17 mouse cellular contexts compared by ENCODE assay signal in the genomic region with DNA sequence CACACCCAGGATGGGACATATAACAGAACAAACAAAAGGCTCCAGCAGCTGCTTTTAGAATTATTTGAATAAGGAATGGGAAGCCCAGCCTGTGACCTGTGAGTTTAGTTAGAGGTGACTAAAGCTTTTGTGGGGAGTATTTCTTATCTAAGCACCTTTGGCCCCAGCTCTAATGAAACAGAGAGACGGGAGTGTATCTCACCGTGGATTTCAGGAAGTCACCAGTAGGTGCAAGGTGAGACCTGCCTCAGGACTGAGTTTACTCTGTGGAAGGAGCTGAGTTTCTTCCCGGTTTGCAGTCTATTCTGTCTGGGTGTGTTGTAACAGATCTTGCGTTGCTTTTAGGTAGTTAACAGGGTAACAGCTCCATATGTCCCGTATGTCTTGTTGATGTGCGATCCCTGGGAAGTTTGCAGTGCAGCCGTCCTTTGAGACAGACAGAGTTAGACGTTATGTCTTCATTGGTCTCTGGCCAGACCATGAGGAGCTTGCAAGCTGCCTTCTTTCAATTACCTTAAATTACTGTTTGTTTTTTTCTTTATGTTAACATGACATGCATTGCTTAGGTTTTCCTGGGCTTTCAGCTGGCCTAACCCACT. TPM values are rescaled to one million over a fixed set of nuclear protein-coding genes. Genes with fewer than 3 reads are reported as not detected.
DNase-seq lines count a peak whose midpoint lies in the region; ATAC-seq lines count a peak whose summit lies in the region.
"Had no signal": no experiment of that assay in that cellular context is flagged by ENCODE, and none has a peak within 500 bp of the region (broad histone marks: within the 10 kb centered on the region; RNA-seq: fewer than 3 reads in every experiment).

No protein-coding gene starts in this region.

- 38% methylated on average over 8 of the region's 8 CpGs for WGBS in embryonic facial prominence, embryonic 14.5 days
- WGBS in embryonic facial prominence, embryonic 10.5 days = 55% methylated on average over 8 of the region's 8 CpGs
- WGBS in liver, embryonic 16.5 days (ENCODE audit: insufficient replicate concordance) = 63% methylated on average over 8 of the region's 8 CpGs

- no peaks in the 10 kb centered on the region for H3K27me3 ChIP-seq in embryonic facial prominence, embryonic 14.5 days (replicated peaks; ENCODE audit: control insufficient read depth, insufficient read depth, low read length)
- H3K27me3 ChIP-seq in embryonic facial prominence, embryonic 10.5 days (replicated peaks; ENCODE audit: low read depth, poor library complexity, severe bottlenecking) = no peaks in the 10 kb centered on the region
- H3K27me3 ChIP-seq in liver, embryonic 16.5 days (ENCODE audit: control insufficient read depth, insufficient read depth, low read depth, low read length) = no peaks in the 10 kb centered on the region
- H3K27me3 ChIP-seq: CH12.LX; embryonic facial prominence, embryonic 13.5 days; midbrain, embryonic 15.5 days had no signal

- no peak overlapping the region for H3K4me2 ChIP-seq in embryonic facial prominence, embryonic 14.5 days (ENCODE audit: low read depth, low read length)
- H3K4me2 ChIP-seq in liver, embryonic 16.5 days (ENCODE audit: low read depth, low read length) = peak overlapping the region; percentile 2; the same call in 1 of the 2 replicates
- H3K4me2 ChIP-seq: embryonic facial prominence, embryonic 13.5 days; lung, embryonic 14.5 days; midbrain, embryonic 15.5 days had no signal

- peaks cover 7% of the 10 kb centered on the region for H3K9me3 ChIP-seq in embryonic facial prominence, embryonic 14.5 days (ENCODE audit: control insufficient read depth, low read length)
- H3K9me3 ChIP-seq in embryonic facial prominence, embryonic 10.5 days = peaks cover 10% of the 10 kb centered on the region; the same call in 1 of the 2 replicates
- H3K9me3 ChIP-seq in liver, embryonic 16.5 days (replicated peaks; ENCODE audit: control insufficient read depth, low read length) = no peaks in the 10 kb centered on the region
- H3K9me3 ChIP-seq: embryonic facial prominence, embryonic 13.5 days; heart, embryonic 10.5 days; limb, embryonic 10.5 days; midbrain, embryonic 15.5 days had no signal

- H3K4me3 ChIP-seq in embryonic facial prominence, embryonic 14.5 days (ENCODE audit: low read depth, low read length) = no peak overlapping the region
- H3K4me3 ChIP-seq in embryonic facial prominence, embryonic 10.5 days = no peak overlapping the region
- no peak overlapping the region for H3K4me3 ChIP-seq in liver, embryonic 16.5 days (ENCODE audit: low read depth, low read length)
- H3K4me3 ChIP-seq: embryonic facial prominence, embryonic 13.5 days; heart, embryonic 10.5 days; limb, embryonic 10.5 days; midbrain, embryonic 15.5 days had no signal

- H3K27ac ChIP-seq in embryonic facial prominence, embryonic 14.5 days (replicated peaks; ENCODE audit: low read depth, low read length) = peak overlapping the region; percentile 19; the same call in 1 of the 2 replicates
- H3K27ac ChIP-seq in embryonic facial prominence, embryonic 10.5 days (replicated peaks) = no peak overlapping the region
- H3K27ac ChIP-seq in liver, embryonic 16.5 days (ENCODE audit: low read length) = 0 out of 2 replicates have a peak overlapping the region, but pooled peaks have one; percentile 18
- H3K27ac ChIP-seq: embryonic facial prominence, embryonic 13.5 days; heart, embryonic 10.5 days; limb, embryonic 10.5 days; midbrain, embryonic 15.5 days had no signal

- peaks cover 8% of the 10 kb centered on the region; the same call in 1 of the 2 replicates for H3K4me1 ChIP-seq in embryonic facial prominence, embryonic 14.5 days (ENCODE audit: control insufficient read depth, insufficient read depth, low read length)
- H3K4me1 ChIP-seq in embryonic facial prominence, embryonic 10.5 days = peaks cover 64% of the 10 kb centered on the region
- peaks cover 10% of the 10 kb centered on the region for H3K4me1 ChIP-seq in liver, embryonic 16.5 days (ENCODE audit: control insufficient read depth, low read depth, low read length)
- H3K4me1 ChIP-seq: midbrain, embryonic 15.5 days had no signal

- peaks cover 8% of the 10 kb centered on the region; the same call in 1 of the 2 replicates for H3K36me3 ChIP-seq in embryonic facial prominence, embryonic 14.5 days (ENCODE audit: control insufficient read depth, insufficient read depth, low read length)
- peaks cover 45% of the 10 kb centered on the region for H3K36me3 ChIP-seq in embryonic facial prominence, embryonic 10.5 days (replicated peaks)
- peaks cover 3% of the 10 kb centered on the region; the same call in 1 of the 2 replicates for H3K36me3 ChIP-seq in liver, embryonic 16.5 days (ENCODE audit: control insufficient read depth, insufficient read depth)
- H3K36me3 ChIP-seq: midbrain, embryonic 15.5 days had no signal

- H3K9ac ChIP-seq in embryonic facial prominence, embryonic 14.5 days (ENCODE audit: low read depth, low read length) = no peak overlapping the region
- H3K9ac ChIP-seq in liver, embryonic 16.5 days (ENCODE audit: low read depth, low read length) = no peak overlapping the region
- H3K9ac ChIP-seq: embryonic facial prominence, embryonic 13.5 days; lung, embryonic 14.5 days; midbrain, embryonic 15.5 days had no signal

- no peak for DNase-seq in embryonic facial prominence, embryonic 14.5 days (ENCODE audit: low spot score)
- DNase-seq in embryonic facial prominence, embryonic 10.5 days (ENCODE audit: low spot score) = no peak
- peak; percentile 38 for DNase-seq in urinary bladder, postnatal 14 days (ENCODE audit: low spot score)
- no peak for DNase-seq in urinary bladder, adult 2 months (ENCODE audit: low spot score)
- DNase-seq in lung, postnatal 25 days (ENCODE audit: low spot score) = no peak
- no peak for DNase-seq in layer of hippocampus, postnatal 25 days (ENCODE audit: extremely low spot score in 1 of 2, low spot score in 1 of 2)
- DNase-seq: gastrocnemius, postnatal 14 days; heart, postnatal 36 days; lung, embryonic 14.5 days; thymus, adult 2 months had no signal

- ATAC-seq in embryonic facial prominence, embryonic 14.5 days (ENCODE audit: low read depth) = no peak
- peak; percentile 51 for ATAC-seq in liver, embryonic 16.5 days (ENCODE audit: low read depth)
- no peak for ATAC-seq in inflammation-experienced regulatory T-cells, adult 6 months
- ATAC-seq: midbrain, embryonic 15.5 days had no signal

RNA-seq across cellular contexts. Expression of a gene that starts 15.8 kb away (rescaled TPM):
- polyA plus RNA-seq in embryonic facial prominence, embryonic 14.5 days (2014; fragmentation: Nextera tagmentation; extraction: Ambion mirVana) = 25.0 and 26.6 TPM in 2 replicates
- 50.6 and 53.1 TPM in 2 replicates for polyA plus RNA-seq in embryonic facial prominence, embryonic 10.5 days (2016; fragmentation: Nextera tagmentation; extraction: Ambion mirVana)
- 29.1 and 34.2 TPM in 2 replicates for polyA plus RNA-seq in urinary bladder, adult 2 months (2012; rRNA removed)
- 11.0 and 15.0 TPM in 2 replicates for polyA plus RNA-seq in liver, embryonic 16.5 days (2015; fragmentation: Nextera tagmentation; extraction: Ambion mirVana)
- 10 to 100 TPM in 2 of 3 experiments, 1 to 10 TPM in 1; 9.0 to 16.4 (median 11.1) TPM for polyA plus RNA-seq in inflammation-experienced regulatory T-cells, adult 6 months (2017; shearing (Covaris generic))
- 10 to 100 TPM; 37.8 to 40.8 TPM for total RNA-seq in layer of hippocampus, postnatal 25 days (2021)
